Mouse (Mus musculus): ENCODE results near the gene Map2k5. TPM values are rescaled to one million over a fixed set of nuclear protein-coding genes. Genes with fewer than 3 reads are reported as not detected.

Gene Map2k5
- 10 to 100 TPM in 1 of 2 experiments, 1 to 10 TPM in 1; 7.3 to 12.5 TPM for polyA plus RNA-seq (2017; shearing (Covaris generic))

DNA sequence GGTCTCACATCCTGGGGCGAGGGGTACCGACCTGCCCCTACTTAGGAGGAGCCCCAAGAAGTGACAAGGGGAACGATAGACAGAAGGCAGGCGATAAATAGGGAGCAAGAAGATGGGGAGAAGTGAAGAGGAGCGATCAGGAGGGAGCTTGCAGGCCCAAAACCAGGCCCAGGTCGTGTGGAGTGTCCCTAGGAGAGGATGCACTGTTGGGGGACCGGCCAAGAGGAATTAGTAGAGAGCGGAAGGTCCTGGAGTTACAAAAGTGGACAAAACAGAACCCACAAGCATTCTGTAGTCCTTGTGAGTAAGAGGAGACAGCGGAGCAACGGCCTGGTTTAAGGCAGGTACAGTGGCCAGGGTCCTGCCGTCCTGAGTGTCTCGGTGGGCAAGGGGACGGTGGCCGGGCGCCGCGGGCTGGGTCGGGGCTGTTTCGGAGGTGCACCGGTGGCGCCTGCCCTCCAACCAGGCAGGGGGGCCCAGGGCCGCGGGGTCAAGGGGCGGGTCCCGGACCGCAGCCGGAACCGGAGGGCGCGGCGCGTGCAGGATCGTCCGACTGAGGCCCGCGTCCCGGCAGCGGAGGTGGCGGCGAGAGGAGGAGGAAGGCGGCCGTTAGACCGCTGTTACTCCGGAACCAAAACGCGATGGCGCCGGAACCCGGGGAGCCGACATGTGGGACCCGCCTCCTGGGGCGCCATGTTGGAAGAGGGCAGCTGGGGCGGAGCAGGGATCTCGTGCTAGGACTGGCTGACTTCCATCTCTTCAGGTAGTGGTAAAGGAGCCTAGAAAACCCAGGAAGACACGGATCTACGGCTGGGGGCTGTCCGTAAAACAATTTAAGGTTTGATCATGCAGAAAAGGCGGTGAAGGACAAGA lies at the start of gene Map2k5:
Gene Map2k5, minus strand, starts transcription at position 633 of the 873 bp plus-strand sequence.
- ATAC-seq, result peak; percentile 97

DNA sequence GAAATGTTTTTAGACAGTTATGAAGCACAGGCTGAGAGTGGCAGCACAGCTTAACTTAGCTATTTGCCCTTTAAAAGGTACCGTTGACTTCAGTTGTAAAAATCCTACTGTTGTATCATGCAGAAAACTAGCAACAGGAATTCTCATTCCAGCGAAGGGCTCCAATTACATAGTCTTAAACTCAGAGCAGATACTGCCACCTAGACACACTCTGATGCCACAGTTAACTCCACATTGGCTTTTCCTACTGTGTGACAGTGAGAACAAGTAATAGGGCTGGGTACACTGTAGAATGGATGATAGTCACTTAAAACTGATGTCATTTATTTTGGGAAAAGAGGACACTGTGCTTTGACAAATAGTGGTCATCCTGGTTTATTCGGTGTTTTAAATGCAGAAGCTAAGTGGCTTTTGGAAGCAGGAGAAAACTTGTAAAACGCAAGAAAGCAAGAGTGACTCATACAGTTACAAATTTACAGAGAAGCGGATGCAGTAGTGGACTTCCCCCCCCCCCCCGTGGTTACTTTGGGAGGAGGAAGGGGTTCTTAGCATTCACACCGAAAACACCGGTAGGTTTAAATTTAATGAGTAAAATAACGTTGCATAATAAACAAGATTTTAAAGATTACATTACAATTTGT lies 43.5 kb upstream of the Map2k5 start:
- no peak for ATAC-seq

DNA sequence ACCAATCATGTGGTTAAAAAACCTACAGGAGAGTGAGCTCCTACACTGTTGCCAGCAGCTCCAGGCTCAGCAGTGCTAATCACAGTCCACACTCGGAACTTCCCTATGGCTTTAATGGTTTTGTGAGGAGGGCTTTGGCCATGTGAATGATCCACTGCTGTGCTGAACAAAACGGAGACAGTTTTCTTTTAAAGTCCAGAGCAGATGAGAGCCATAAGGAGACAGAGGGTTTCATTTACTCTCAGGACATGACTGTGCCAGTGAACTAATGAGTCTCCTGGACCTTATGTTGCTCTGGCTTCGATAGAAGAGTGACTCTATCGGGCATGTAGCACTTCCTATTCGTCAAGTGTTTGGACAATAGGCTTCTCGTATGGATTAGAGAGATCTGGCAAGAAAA lies 42.7 kb upstream of the Map2k5 start:
- no peak for ATAC-seq

DNA sequence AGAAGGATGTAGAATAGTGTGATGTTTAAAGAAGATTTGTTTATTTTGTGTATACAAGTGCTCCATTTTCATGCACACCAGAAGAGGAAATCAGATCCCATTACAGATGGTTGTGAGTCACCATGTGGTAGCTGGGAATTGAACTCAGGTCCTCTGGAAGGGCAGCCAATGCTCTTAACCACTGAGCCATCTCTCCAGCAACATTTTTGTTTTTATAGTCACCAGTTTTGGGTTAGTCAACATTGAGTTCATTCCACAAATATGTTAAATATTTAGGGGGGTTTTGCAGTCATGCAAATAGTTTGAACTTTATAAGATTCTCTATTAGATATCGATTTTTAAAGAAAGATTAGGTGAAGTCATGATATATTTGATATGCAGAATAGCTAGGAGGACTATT lies 22.5 kb upstream of the Map2k5 start:
- ATAC-seq, result no peak

DNA sequence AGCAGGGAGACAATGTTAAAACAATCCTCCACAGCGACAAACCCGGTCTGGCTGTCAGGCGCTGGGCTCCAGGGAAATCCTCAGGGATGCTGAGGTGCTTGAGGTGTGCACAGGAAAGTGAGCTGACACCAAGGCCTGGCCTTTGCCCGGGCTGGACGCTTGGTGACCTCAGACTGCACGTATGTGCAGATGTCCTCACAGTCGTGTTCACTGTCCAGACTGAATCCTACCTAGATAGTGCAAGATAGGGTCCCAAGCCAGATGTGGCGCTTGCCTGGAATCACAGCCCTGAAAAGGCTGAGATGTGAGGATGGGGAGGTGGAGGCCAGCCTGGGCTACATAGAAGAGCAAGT lies 21.7 kb upstream of the Map2k5 start:
- ATAC-seq, result no peak

DNA sequence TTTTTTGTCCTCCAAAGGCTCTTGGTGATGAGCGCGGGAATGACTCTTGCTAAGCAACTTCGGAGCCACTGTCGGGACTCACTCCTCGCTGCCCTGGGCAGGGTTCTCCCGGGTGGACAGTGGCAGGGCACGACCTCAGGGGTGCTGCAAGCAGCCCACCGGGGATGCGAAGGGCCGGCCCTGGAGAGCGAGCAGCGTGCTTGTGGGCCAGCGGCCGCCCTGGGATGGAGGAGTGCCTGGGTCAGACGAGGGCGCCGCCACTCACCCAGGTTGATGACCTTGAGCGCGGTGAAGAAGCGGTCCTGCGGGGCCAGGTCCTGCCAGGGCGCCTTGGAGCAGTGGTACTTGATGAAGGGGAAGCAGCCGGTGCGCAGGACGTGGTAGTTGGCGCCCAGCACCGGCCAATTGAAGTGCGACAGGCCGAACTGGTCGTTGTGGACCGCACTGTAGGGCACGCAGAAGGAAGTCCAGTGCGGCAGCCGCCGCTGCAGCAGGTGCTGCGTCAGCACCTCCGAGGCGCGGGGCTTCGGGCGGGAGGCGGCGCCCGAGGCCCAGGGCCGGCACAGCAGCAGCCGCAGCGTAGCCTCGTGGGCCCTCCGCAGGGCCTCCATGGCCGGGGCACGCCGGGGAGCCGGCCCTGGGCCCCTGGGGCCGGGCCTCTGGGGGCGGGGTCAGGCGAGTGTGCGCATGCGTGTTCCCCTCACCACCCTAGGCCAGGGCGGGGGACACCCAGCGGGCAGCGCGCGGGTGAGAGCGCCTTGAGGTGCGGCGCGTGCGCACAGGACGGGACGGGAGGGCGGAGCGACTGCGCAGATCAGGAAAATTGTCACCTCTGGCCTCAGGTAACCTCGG lies 21.1 kb upstream of the Map2k5 start, which contains the start of gene 2300009A05Rik:
Gene 2300009A05Rik, minus strand, starts transcription at position 636 of the 852 bp plus-strand sequence.
- peak; percentile 79 for ATAC-seq

DNA sequence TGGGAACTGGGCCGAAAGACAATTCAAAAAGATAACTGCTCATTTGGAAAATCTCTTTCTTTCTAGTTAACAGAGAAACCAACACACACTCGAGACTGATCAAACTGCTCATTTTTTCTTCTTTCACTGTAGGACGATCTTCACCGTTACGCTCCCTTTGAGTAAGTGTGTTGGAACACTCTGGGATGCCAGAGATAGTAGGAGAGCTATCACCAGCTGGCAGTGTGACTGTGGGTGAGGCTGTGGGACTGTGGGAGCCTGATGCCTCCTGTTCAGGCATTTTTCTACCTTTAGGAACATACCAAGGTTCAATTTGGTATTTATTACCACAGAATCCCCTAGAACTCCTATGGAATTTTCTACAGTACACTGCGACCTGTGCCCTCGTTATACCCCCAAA lies 17.9 kb upstream of the Map2k5 start:
- ATAC-seq, result no peak

DNA sequence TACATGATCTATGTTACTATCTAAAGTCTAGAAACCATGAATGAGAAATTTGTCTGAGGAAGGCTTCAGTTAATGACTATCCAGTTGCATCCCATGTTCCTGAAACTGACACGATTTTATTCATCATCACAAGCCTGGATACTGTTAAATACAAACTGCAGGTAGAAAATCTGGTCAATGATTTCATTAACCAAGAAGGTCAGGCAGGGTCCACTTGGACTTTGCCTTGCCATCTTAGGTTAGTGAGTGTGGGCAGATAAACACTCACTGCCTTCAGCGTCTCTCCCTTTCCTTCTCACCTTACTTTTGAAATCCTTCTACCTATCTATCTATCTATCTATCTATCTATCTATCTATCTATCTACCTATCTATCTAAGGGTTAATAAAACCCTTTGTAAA lies 13.6 kb upstream of the Map2k5 start:
- ATAC-seq, result no peak

DNA sequence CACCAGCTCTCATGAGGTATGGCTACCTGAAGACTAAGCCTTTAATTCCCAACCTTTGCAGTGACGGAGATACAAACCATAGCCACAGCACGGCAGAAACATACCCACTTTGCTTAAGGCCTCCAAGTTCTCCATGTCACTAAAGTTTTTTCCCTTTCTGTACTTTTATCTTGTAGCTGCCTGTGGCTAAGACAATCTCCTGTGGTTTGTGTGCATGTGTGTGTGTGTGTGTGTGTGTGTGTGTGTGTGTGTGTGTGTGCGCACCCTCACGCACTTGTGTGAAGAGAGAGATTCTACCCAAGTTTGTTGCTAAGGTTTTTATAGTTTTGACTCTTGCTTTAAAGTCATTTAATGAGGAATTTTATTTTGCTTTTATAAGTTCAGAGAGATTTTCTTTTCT lies 5.1 kb upstream of the Map2k5 start:
- ATAC-seq, result no peak

DNA sequence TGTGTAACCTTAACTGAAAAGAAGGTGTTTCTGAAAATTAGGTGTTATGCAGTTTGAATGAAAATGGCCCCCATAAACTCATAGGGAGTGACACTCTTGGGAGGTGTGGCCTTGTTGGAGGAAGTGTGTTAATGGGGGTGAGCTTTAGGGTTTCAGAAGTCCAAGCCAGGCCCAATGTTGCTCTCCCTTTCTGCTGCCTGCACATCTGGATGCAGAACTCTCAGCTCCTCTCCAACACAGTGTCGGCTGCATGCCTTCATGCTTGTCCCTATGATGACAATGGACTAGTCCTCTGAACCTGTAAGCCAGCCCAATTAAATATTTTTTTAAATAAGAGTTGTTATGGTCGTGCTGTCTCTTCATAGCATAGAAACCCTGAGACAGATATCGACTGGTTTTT lies 2.6 kb upstream of the Map2k5 start:
- ATAC-seq, result no peak

DNA sequence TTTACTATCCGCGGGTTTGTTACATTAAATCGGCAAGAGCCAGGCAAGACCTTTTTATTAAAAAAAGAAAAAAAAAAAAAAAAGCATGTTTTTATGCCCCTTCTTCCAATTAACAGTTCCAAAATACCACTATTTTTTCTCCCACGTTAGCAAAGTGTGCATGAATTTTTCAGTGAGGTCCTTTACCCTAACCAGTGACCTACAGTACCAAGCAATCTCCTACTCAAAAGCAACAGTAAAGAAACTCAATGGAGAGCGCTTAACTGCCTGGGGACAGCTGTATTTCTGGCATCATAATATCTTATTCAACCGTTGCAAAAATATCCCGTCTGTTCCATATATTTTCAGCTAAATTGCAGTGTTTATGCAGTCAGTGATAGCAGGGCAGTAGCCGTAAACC lies 472 bp upstream of the Map2k5 start:
- no peak for ATAC-seq

DNA sequence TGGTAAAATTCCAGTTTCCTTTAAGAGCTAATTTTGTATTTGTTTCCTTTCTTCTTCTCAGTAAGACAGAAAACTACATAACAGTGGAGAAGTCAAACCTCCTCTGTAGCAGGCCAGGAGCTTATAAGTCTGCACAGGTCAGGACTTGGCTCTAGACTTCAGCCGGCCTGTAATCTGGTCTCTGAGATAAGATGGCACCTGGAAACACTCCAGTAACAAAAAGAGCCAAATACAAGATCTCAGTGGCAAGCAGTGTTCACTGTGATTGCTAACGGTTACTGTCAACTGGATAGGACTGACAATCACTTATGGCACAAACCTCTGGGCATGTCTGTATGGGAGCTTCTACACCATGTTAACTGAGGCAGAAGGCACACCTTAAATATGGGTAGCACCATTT lies 4.4 kb downstream of the Map2k5 start:
- ATAC-seq, result no peak

DNA sequence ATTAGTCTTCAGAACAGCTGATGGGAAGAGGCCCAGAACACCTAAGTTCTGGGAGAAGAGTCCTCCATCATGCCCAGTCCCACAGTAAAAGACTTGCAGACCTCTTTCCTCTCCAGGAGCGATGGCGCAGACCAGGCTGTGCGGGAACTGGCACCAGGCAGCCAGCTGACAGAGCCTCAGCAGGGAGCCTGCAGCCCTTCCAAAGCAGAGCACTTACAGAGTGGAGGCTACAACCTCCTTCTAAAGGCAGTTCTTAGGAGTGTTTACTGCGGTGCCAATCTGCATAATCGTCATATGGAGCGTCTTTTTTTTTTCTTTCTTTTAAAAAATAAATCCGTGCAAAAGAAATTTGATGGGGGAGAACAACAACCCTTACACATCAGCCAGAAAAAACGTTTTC lies 5.2 kb downstream of the Map2k5 start:
- no peak for ATAC-seq

DNA sequence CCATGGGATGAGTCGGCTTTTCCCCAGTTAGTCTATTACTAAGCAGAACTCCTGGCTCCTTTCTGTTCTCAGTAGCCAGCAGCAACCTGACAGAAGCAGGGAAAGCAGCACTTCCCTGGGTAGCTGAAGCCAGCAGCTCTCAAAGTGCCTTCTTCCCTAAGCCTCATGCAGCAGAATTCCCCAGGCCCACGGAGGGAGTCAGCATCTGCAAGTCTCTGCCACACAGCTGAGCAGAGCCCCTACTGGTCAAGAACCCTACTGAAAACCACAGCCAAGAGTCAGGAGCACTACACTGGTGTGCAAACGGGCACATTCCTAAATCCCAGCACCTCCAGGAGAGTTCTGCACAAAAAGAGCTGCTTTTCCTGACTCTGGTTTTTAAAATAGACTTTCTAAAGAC lies 17.3 kb downstream of the Map2k5 start:
- ATAC-seq, result no peak

DNA sequence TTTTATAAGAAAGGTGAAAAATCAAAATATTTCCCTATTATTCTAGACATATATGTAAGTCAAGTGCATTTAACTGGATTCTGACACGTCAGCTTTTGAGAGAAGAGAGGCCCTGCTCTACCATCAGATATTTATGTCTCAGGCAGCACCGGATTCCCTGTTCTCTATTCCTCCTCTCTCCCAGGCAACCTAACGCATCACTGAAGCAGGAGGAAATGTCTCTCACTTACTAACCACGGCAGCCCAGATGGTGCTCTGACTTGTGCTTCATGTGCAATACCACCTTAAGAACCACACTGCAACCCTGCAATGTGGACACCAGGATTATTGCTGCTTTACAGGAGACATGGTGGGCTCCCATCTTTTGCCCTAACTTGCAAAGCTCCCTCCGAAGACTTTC lies 18.7 kb downstream of the Map2k5 start:
- ATAC-seq, result no peak

DNA sequence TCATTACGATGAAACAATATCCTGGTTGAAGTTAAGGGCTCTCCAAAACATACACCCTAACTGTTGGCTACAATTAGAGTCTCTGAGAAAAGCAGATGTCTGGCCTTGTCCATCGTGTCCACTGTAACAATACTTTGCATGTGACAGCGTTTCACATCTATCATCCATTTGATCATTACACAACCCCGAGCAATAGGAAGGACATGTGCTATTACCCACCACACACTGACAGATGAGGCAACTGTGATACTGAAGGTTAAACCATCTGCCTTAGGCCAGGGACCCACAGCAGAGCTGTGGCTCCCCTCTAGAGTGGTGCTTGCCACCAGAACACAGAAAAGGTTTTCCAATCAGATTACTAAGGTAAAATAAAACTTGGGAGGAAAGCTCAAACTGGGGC lies 21.0 kb downstream of the Map2k5 start:
- ATAC-seq, result no peak

DNA sequence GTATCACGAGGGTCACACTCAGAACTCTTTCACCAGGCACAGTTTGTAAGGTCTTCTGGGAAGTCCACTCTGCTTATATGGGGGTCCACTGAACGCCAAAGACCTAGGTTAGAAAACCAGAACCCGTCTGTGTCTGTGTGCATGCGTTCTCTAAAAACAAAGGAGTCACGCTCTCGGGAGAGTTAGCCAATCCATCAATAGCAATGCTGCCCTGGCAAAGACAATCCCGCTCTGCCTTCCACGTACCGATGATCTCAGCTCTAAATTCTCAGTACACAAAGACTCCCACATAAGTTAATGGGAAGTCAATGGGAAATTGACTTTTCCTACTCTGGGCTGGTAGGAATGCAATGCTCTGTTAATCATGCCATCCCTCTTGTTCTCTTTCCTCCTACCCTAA lies 21.4 kb downstream of the Map2k5 start:
- ATAC-seq, result no peak

DNA sequence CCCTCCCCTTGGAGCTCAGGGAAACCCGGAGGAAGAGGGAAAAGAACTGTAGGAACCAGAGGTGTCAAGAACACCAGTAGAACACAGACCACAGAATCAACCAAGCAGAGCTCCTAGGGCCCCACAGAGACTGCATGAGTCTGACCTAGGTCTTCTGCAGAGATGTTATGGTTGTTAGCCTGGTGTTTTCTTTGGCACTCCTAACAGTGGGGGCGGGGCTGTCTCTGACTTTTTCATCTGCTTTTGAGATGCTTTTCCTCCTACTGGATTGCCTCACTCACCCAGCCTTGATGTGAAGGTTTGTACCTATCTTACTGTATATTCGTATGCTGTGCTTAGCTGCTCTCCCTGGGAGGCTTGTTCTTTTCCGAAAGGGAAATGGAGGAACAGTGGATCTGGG lies 23.5 kb downstream of the Map2k5 start:
- ATAC-seq, result no peak

DNA sequence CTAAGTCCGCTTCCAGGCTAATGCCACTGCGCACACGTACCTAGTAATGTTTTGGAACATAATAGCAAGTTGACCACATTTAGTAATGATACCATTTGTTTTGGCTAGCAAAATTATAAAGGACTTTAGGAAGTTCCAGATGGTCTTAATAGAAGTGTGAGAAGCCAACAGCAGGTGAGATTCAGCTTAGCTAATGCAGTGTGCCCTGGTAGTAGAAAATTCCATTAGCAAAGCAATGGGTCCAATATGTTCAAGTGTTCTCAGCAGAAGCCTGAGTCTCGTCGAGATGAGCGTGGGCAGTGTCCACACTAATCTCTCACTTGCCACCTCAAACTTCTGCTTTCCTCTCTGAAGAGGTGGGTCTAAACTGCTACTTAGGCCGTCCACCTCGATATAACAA lies 27.7 kb downstream of the Map2k5 start:
- no peak for ATAC-seq

DNA sequence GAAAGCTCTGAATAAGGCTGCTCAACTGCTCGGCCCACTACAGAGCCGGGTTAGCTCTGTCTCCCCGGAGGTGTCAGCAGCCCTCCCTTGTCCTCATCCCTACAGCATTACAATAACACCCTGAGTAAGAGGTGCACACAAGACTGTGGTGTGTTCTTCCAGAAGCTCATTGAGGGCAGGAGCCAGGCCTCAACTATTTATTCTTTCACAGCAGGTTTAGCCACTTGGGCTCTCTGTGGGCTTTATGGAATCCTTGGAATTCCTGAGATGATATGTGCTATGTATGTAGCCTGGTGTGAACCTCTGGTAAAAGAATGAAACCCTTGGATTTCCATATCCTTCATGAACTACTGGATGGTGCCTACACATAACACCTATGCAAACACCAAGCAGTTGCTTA lies 28.5 kb downstream of the Map2k5 start:
- ATAC-seq, result no peak

DNA sequence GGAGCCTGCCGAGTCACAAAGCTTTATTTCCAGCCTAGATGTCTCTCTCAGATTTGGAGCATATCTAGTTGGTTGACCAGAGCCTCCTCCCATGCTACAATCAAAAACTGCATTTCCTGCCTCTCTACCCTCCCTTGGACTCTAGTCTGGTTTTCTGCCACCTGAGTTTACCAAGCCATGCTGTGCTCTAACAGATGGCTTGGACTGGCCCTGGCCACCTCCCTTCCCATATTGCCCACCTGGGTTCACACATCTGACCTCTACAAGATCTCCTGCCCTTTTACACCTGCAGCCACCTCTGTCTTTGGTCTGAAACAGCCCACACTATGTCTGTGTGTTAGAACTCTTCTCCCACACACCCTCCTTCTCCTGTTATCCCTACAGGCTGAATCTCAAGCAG lies 29.6 kb downstream of the Map2k5 start:
- no peak for ATAC-seq

DNA sequence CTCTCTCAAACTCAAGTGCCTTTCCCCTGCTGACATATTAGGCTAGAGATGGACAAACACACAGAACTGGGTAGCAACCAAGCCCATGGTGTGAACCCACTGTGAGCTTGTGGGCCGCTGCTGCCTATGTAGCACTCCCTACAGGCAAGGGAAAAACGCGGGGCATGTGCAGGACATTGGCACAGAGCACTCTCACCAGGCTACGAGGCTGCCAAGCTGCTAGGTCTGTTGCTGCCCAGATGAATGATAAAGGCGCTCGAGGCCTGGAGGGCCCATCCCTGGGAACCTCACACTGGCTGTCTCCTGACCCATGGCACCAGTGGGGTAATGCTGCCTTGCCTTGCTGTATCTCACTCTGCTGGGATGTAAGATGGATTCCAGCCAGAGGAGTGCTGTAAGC lies 31.7 kb downstream of the Map2k5 start:
- no peak for ATAC-seq

DNA sequence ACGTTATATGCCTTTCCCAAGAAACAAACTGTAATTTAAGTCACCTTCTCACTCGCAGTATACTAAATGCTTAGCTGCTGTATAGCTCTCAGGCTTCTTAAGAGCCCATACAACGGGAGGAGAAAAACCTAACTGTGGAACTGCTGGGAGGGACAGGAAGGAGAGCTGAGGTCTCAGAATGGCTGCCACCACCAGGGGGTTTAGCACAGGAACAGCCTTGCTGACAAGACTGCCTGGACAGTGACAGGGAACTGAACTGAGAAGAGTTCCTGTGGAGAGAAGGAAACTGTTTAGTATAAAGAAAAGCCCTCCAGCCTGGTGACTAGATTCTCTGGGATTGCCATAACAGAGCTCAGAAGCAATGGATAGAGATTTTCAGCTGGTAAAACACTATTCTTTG lies 35.9 kb downstream of the Map2k5 start:
- no peak for ATAC-seq
